Mouse (Mus musculus): Measurements from ENCODE around the gene Ldlrad3. TPM values are rescaled to one million over a fixed set of nuclear protein-coding genes. Genes with fewer than 3 reads are reported as not detected.

Ldlrad3 gene
- polyA plus RNA-seq, 1 experiment from 2014 or later: 68.2 TPM

- Histone ChIP-seq H3K27me3 (no peaks in the 10 kb centered on the region), H3K27ac (peak overlapping the region; percentile 35; the same call in 1 of the 2 replicates), H3K4me2 (no peak overlapping the region), H3K9me3 (no peaks in the 10 kb centered on the region), H3K9ac (replicated peaks) (no peak overlapping the region), H3K4me1 (replicated peaks) (peaks cover 15% of the 10 kb centered on the region), H3K4me3 (replicated peaks) (no peak overlapping the region), H3K36me3 (peaks cover 38% of the 10 kb centered on the region)
- no peak for ATAC-seq (ENCODE audit: insufficient number of reproducible peaks, insufficient read depth, low FRiP score, low TSS enrichment, low read depth)
- WGBS: 43% methylated on average over 10 of the region's 10 CpGs
Measured at GRCm38 (mm10) chr2:102049866-102050550, 136.2 kb downstream of the Ldlrad3 start.

- Histone ChIP-seq H3K9me3 (no peaks in the 10 kb centered on the region), H3K4me2 (no peak overlapping the region), H3K4me1 (replicated peaks) (peaks cover 15% of the 10 kb centered on the region), H3K27me3 (no peaks in the 10 kb centered on the region), H3K36me3 (peaks cover 27% of the 10 kb centered on the region), H3K4me3 (replicated peaks) (no peak overlapping the region), H3K27ac (no peak overlapping the region), H3K9ac (replicated peaks) (no peak overlapping the region)
- WGBS: 74% methylated on average over 16 of the region's 16 CpGs
- ATAC-seq (ENCODE audit: insufficient number of reproducible peaks, insufficient read depth, low FRiP score, low TSS enrichment, low read depth): no peak
Measured at GRCm38 (mm10) chr2:102048296-102049175, 137.6 kb downstream of the Ldlrad3 start.

- H3K9me3 ChIP-seq: no peaks in the 10 kb centered on the region
- H3K27ac ChIP-seq: no peak overlapping the region
- WGBS: 95% methylated on average over 7 of the region's 7 CpGs
- H3K36me3 ChIP-seq: peaks cover 28% of the 10 kb centered on the region
- no peak overlapping the region for H3K9ac ChIP-seq (replicated peaks)
- peaks cover 15% of the 10 kb centered on the region for H3K4me1 ChIP-seq (replicated peaks)
- H3K4me2 ChIP-seq: no peak overlapping the region
- ATAC-seq (ENCODE audit: insufficient number of reproducible peaks, insufficient read depth, low FRiP score, low TSS enrichment, low read depth): no peak
- H3K4me3 ChIP-seq (replicated peaks): no peak overlapping the region
- no peaks in the 10 kb centered on the region for H3K27me3 ChIP-seq
Measured at GRCm38 (mm10) chr2:102046481-102046880, 139.7 kb downstream of the Ldlrad3 start.

- Histone ChIP-seq H3K27me3 (no peaks in the 10 kb centered on the region), H3K4me2 (no peak overlapping the region), H3K4me3 (replicated peaks) (no peak overlapping the region), H3K9me3 (no peaks in the 10 kb centered on the region), H3K9ac (replicated peaks) (no peak overlapping the region), H3K27ac (no peak overlapping the region), H3K36me3 (peaks cover 12% of the 10 kb centered on the region), H3K4me1 (replicated peaks) (peaks cover 28% of the 10 kb centered on the region)
- ATAC-seq (ENCODE audit: insufficient number of reproducible peaks, insufficient read depth, low FRiP score, low TSS enrichment, low read depth): no peak
- WGBS: 96% methylated on average over 5 of the region's 5 CpGs
Measured at GRCm38 (mm10) chr2:102040456-102040855, 145.7 kb downstream of the Ldlrad3 start.

- Histone ChIP-seq H3K27me3 (no peaks in the 10 kb centered on the region), H3K4me3 (replicated peaks) (no peak overlapping the region), H3K9ac (replicated peaks) (no peak overlapping the region), H3K4me2 (no peak overlapping the region), H3K4me1 (replicated peaks) (peaks cover 28% of the 10 kb centered on the region), H3K27ac (no peak overlapping the region), H3K36me3 (peaks cover 9% of the 10 kb centered on the region), H3K9me3 (no peaks in the 10 kb centered on the region)
- no peak for ATAC-seq (ENCODE audit: insufficient number of reproducible peaks, insufficient read depth, low FRiP score, low TSS enrichment, low read depth)
- 66% methylated on average over 2 of the region's 2 CpGs for WGBS
Measured at GRCm38 (mm10) chr2:102040011-102040410, 146.2 kb downstream of the Ldlrad3 start.

- no peak for ATAC-seq (ENCODE audit: insufficient number of reproducible peaks, insufficient read depth, low FRiP score, low TSS enrichment, low read depth)
- Histone ChIP-seq H3K4me1 (replicated peaks) (peaks cover 31% of the 10 kb centered on the region), H3K9ac (replicated peaks) (no peak overlapping the region), H3K27ac (no peak overlapping the region), H3K9me3 (no peaks in the 10 kb centered on the region), H3K27me3 (no peaks in the 10 kb centered on the region), H3K4me3 (replicated peaks) (no peak overlapping the region), H3K36me3 (peaks cover 9% of the 10 kb centered on the region), H3K4me2 (no peak overlapping the region)
- whole genome bisulfite sequencing: 95% methylated on average over 7 of the region's 7 CpGs
Measured at GRCm38 (mm10) chr2:102038895-102039667, 147.1 kb downstream of the Ldlrad3 start.

GRCm38 (mm10) chr2:102038229-102038894 is 147.8 kb downstream of the Ldlrad3 start:
- ATAC-seq (ENCODE audit: insufficient number of reproducible peaks, insufficient read depth, low FRiP score, low TSS enrichment, low read depth): no peak
- Histone ChIP-seq H3K9me3 (no peaks in the 10 kb centered on the region), H3K4me3 (replicated peaks) (no peak overlapping the region), H3K9ac (replicated peaks) (no peak overlapping the region), H3K4me1 (replicated peaks) (peaks cover 38% of the 10 kb centered on the region), H3K27ac (no peak overlapping the region), H3K36me3 (peaks cover 9% of the 10 kb centered on the region), H3K4me2 (no peak overlapping the region), H3K27me3 (no peaks in the 10 kb centered on the region)
- 47% methylated on average over 10 of the region's 10 CpGs for WGBS

- H3K9ac ChIP-seq (replicated peaks): no peak overlapping the region; the same call in 1 of the 2 replicates
- no peaks in the 10 kb centered on the region for H3K27me3 ChIP-seq
- H3K36me3 ChIP-seq: peaks cover 8% of the 10 kb centered on the region; the same call in 1 of the 2 replicates
- peaks cover 45% of the 10 kb centered on the region for H3K4me1 ChIP-seq (replicated peaks)
- 66% methylated on average over 18 of the region's 18 CpGs for WGBS
- H3K27ac ChIP-seq: peak overlapping the region; percentile 67; the same call in 1 of the 2 replicates
- no peak for ATAC-seq (ENCODE audit: insufficient number of reproducible peaks, insufficient read depth, low FRiP score, low TSS enrichment, low read depth)
- H3K9me3 ChIP-seq: no peaks in the 10 kb centered on the region
- no peak overlapping the region for H3K4me2 ChIP-seq
- H3K4me3 ChIP-seq (replicated peaks): no peak overlapping the region
Measured at GRCm38 (mm10) chr2:102036665-102037511, 149.3 kb downstream of the Ldlrad3 start.

- Histone ChIP-seq H3K27ac (no peak overlapping the region), H3K27me3 (no peaks in the 10 kb centered on the region), H3K4me2 (no peak overlapping the region), H3K9ac (replicated peaks) (no peak overlapping the region), H3K36me3 (peaks cover 12% of the 10 kb centered on the region; the same call in 1 of the 2 replicates), H3K4me3 (replicated peaks) (no peak overlapping the region), H3K4me1 (replicated peaks) (peaks cover 48% of the 10 kb centered on the region), H3K9me3 (no peaks in the 10 kb centered on the region)
- no peak for ATAC-seq (ENCODE audit: insufficient number of reproducible peaks, insufficient read depth, low FRiP score, low TSS enrichment, low read depth)
- 74% methylated on average over 11 of the region's 11 CpGs for WGBS
Measured at GRCm38 (mm10) chr2:102034513-102034879, 151.7 kb downstream of the Ldlrad3 start.

Measured in limb, embryonic 12.5 days (tissue).